Mouse (Mus musculus) right cerebral cortex, postnatal 36 days (tissue): ENCODE results near the gene Hras.

Experiments
- DNase-seq, 2 experiments: peaks; one replicate each; pipeline ENCODE4 v3.0.0; 2022; ENCODE audit warnings: low spot score in 2 of 2, mixed read lengths in 1 of 2

Gene Hras

GRCm38 (mm10) chr7:141213605-141214235 lies 19.9 kb upstream of the Hras start, which contains the start of gene Lmntd2:
Gene Lmntd2, minus strand, starts transcription at chr7:141214080.
- DNase-seq: no peak

- no peak for DNase-seq
These were observed 19.3 kb upstream of the Hras start for GRCm38 (mm10) chr7:141213133-141213532.

- no peak for DNase-seq
These were observed 16.9 kb upstream of the Hras start for GRCm38 (mm10) chr7:141210606-141211131.

- DNase-seq: no peak
These were observed 16.3 kb upstream of the Hras start for GRCm38 (mm10) chr7:141210137-141210536.

- no peak for DNase-seq
These were observed 15.7 kb upstream of the Hras start for GRCm38 (mm10) chr7:141209526-141209925.

- DNase-seq: no peak
These were observed 12.6 kb upstream of the Hras start for GRCm38 (mm10) chr7:141206182-141206937.

- DNase-seq: no peak
These were observed 11.7 kb upstream of the Hras start for GRCm38 (mm10) chr7:141205504-141205903.

- no peak for DNase-seq
These were observed 10.7 kb upstream of the Hras start for GRCm38 (mm10) chr7:141204546-141204945.

- no peak for DNase-seq
These were observed 4.3 kb upstream of the Hras start for GRCm38 (mm10) chr7:141198121-141198520.

- no peak for DNase-seq
These were observed 2.9 kb upstream of the Hras start for GRCm38 (mm10) chr7:141196619-141197282.

- no peak for DNase-seq
These were observed 1.9 kb upstream of the Hras start for GRCm38 (mm10) chr7:141195754-141196153.

- DNase-seq: peak; percentile 83 to 85
These were observed 1.0 kb upstream of the Hras start for GRCm38 (mm10) chr7:141194830-141195229.

GRCm38 (mm10) chr7:141194409-141194808 lies 604 bp upstream of the Hras start:
- no peak for DNase-seq

GRCm38 (mm10) chr7:141193348-141193856 lies 403 bp downstream of the Hras start:
- no peak for DNase-seq

- peak in 1 of 2 experiments; percentile 37 for DNase-seq
These were observed 943 bp downstream of the Hras start for GRCm38 (mm10) chr7:141192776-141193347.

- DNase-seq: no peak
These were observed 1.8 kb downstream of the Hras start for GRCm38 (mm10) chr7:141191796-141192685.

GRCm38 (mm10) chr7:141191036-141191435 lies 2.8 kb downstream of the Hras start:
- DNase-seq: no peak

GRCm38 (mm10) chr7:141190220-141190619 lies 3.6 kb downstream of the Hras start:
- no peak for DNase-seq

GRCm38 (mm10) chr7:141188733-141189132 lies 5.1 kb downstream of the Hras start:
- no peak for DNase-seq

GRCm38 (mm10) chr7:141188194-141188593 lies 5.6 kb downstream of the Hras start:
- no peak for DNase-seq

- DNase-seq: peak; percentile 82 to 84
These were observed 17.6 kb downstream of the Hras start for GRCm38 (mm10) chr7:141176173-141176572.
